Mouse (Mus musculus) kidney, postnatal 14 days (tissue): ENCODE measurements around the gene Gpr4.
A peak's percentile ranks its signal among the peaks of the same experiment; 100 is the strongest.

Source experiments
- DNase-seq: peaks from one replicate; pipeline ENCODE4 v3.0.0; 2022; ENCODE audit warnings: mixed read lengths

Gene Gpr4

DNA sequence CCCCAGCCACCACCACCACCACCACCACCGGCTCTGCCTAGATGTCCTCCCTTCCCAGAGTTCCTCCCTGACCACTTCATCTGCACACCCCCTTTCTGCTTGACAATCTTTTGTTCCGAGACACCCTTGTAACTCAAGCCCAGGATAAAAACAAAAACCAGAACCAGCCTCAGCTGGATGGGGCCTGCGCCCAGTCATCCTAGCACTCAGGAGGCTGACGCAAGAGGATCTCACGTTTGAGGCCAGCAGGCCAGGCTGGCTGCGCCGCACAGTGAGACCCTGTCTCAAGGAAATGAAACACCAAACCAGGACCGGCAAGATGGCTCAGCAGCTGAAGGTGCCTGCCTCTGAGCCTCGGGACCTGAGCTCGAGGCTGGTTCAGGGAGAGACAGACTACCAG lies 54.7 kb downstream of the Gpr4 start:
- no peak for DNase-seq

GRCm38 (mm10) chr7:19268993-19269681 lies 56.8 kb downstream of the Gpr4 start:
- DNase-seq: peak; percentile 67

DNA sequence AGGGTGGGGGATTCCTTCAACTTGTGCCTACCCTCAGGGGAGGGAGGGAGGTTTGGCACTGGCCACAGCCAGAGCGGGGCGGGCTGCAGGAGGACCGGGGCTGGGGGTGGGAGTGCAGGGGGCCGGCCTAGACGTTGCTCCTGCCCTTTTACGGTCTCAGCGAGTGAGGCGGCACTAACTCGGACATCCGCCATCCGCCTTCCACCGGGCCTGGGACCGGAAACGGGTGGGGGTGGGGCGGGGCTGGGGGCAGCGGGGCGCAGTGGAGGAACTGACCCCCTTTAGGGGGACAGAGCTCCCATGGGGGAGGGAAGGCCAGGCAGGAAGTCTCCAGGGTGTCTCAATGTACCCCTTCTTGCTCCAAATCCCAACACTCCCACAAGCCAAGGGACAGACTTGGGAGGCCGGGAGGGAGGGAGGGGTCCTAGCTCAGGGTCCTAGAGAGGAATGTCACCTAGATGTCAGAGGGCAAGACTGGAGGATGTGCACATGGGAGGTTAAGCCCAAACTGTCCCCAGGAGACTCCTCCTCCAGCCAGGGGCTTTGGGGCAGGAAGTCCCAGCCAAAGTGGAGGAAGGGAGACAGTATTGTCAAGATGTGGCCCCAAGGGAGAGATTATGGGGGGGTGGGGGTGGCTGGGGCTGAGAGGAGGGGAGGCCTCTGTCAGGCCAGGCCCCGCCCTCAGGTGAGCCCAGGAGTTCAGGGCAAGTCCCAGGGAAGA lies 57.5 kb downstream of the Gpr4 start:
- DNase-seq: peak; percentile 90

GRCm38 (mm10) chr7:19270509-19271237 lies 58.3 kb downstream of the Gpr4 start:
- peak; percentile 39 for DNase-seq

DNA sequence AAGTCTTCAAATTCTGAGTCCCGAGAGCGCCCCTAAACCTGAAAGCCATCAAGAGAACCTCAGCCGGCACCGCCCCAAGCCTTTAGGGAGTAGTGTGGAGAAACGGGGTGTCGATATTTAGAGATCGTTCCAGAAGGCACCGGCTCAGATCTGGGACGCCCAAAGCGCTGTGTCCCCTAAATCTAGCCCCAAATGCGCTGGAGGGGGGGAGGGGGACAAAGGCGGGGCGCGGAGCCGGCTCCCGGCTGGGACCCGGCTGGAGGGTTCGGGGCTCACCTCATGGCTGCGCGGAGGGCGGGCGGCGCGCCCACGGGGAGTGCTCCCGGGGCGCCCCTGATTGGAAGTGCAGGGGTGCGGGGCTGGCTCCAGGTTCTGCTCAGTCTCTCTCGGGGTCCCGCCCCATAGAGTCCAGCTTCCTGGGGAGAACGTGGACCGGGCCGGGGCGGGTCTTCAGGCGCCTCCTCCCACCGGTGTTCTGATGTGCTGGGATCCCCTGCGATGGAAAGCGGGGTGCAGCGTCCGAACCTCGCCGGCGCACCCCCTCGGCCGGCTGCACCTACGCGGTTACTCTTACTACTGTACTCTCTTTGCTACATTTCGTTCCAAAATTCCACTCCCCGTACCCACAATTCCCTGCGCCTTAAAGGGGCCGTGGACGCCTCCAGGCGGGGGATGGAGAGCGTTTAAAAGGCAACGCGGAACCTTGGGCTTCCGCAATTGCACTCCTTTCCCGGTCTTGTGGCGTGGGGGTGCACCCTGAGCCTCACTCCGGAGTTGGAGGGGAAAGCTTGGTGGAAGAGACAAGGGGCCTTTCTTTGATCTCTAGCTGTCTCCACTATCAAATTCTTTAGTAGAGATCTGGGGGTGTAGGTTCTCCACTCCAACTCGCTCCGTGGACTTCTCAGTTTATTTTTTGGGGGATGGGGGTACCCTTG lies 59.2 kb downstream of the Gpr4 start, which contains the start of gene Vasp:
TSS of gene Vasp (minus strand) at position 580 of the 935 bp plus-strand sequence.
- peak; percentile 91 for DNase-seq

GRCm38 (mm10) chr7:19272173-19272764 lies 59.9 kb downstream of the Gpr4 start:
- peak; percentile 89 for DNase-seq
